Mouse (Mus musculus) right cerebral cortex, postnatal 10 days (tissue): ENCODE measurements at regions not wholly inside any gene's neighbourhood (a gene's known extent, or its start where the extent isn't known, plus 50 kb on each side); places are given as distances from the start of the nearest gene placed in this dataset.
A peak's percentile ranks its signal among the peaks of the same experiment; 100 is the strongest.

Source experiments
- DNase-seq, 2 experiments: peaks; one replicate each; pipeline ENCODE4 v3.0.0; 2021; ENCODE audit warnings: low spot score in 2 of 2

- DNase-seq, result peak in 1 of 2 experiments; percentile 35
Measured at GRCm38 (mm10) chr11:15386229-15386628, 787.2 kb downstream of the Pom121l12 start.

- DNase-seq, result no peak
Measured at GRCm38 (mm10) chr11:15435806-15436205, 821.7 kb upstream of the Vstm2a start.
